Mouse (Mus musculus) erythroblast, embryonic 14.5 days (primary cell): ENCODE results near the gene Mmab.

ENCODE experiments used
- GATA1 ChIP-seq: IDR thresholded peaks from 2 replicates; pipeline ENCODE4 v1.6.1; 2012; ENCODE audit warnings: low read length, inconsistent platforms, mixed read lengths
- TAL1 ChIP-seq: IDR thresholded peaks from 3 replicates; pipeline ENCODE4 v1.6.1; 2012; ENCODE audit warnings: low read length, inconsistent platforms, mixed read lengths

GRCm38 (mm10) chr5:114413067-114413735 is 30.7 kb downstream of the Mmab start:
- TF ChIP-seq TAL1 (no peak), GATA1 (no peak)
